Mouse (Mus musculus): Measurements from ENCODE around the gene Aloxe3.

GRCm38 (mm10) chr11:69092871-69093270, 32.8 kb upstream of the Aloxe3 start:
- TF ChIP-seq CTCF (IDR thresholded peaks at IDR 0.05; ENCODE audit: control insufficient read depth, insufficient read depth, insufficient read length) (no peak), USF1 (IDR thresholded peaks at IDR 0.05; ENCODE audit: low read depth) (no peak), MAX (IDR thresholded peaks at IDR 0.05) (no peak), FOSL1 (IDR thresholded peaks at IDR 0.05; ENCODE audit: insufficient read depth, low read length, poor library complexity, severe bottlenecking) (no peak), CEBPB (IDR thresholded peaks at IDR 0.05; ENCODE audit: low read depth) (no peak), MYOD1 (IDR thresholded peaks at IDR 0.05; ENCODE audit: control insufficient read depth, insufficient read length, low read depth) (no peak), MYOG (IDR thresholded peaks at IDR 0.05; ENCODE audit: control insufficient read depth, extremely low read depth, insufficient read length) (no peak)

All from C2C12 (cell line).